Mouse (Mus musculus): ENCODE data around the gene En1. TPM values are rescaled to one million over a fixed set of nuclear protein-coding genes. Genes with fewer than 3 reads are reported as not detected.

The En1 gene
- polyA plus RNA-seq, 1 experiment from 2014 or later = 5.2 TPM

- H3K9me3 ChIP-seq (ENCODE audit: control insufficient read depth, low read length) = no peaks in the 10 kb centered on the region
- H3K36me3 ChIP-seq (ENCODE audit: control insufficient read depth, insufficient read depth, low read length) = no peaks in the 10 kb centered on the region
- no peak overlapping the region for H3K4me2 ChIP-seq (ENCODE audit: low read depth)
- no peaks in the 10 kb centered on the region for H3K4me1 ChIP-seq (ENCODE audit: control insufficient read depth, insufficient read depth, low read length)
- ATAC-seq (ENCODE audit: insufficient read depth, low FRiP score, low TSS enrichment) = peak; percentile 7; the same call in 1 of the 2 replicates
- no peak overlapping the region for H3K9ac ChIP-seq (ENCODE audit: low read length)
- H3K4me3 ChIP-seq (ENCODE audit: low read depth, low read length) = no peak overlapping the region
- H3K27me3 ChIP-seq (ENCODE audit: control insufficient read depth, insufficient read depth, low read length) = peaks cover 100% of the 10 kb centered on the region
- no peak for DNase-seq (ENCODE audit: low spot score)
- no peak overlapping the region for H3K27ac ChIP-seq (ENCODE audit: low read depth, low read length)
- WGBS = under 1% methylated on average over 32 of the region's 32 CpGs
These were observed 11.5 kb downstream of the En1 start for GRCm38 (mm10) chr1:120613461-120614306.

GRCm38 (mm10) chr1:120614307-120615100, 12.3 kb downstream of the En1 start:
- DNase-seq (ENCODE audit: low spot score) (peak; percentile 40), ATAC-seq (ENCODE audit: insufficient read depth, low FRiP score, low TSS enrichment) (peak; percentile 8; the same call in 1 of the 2 replicates)
- Histone ChIP-seq H3K36me3 (ENCODE audit: control insufficient read depth, insufficient read depth, low read length) (no peaks in the 10 kb centered on the region), H3K27me3 (ENCODE audit: control insufficient read depth, insufficient read depth, low read length) (peaks cover 93% of the 10 kb centered on the region), H3K27ac (ENCODE audit: low read depth, low read length) (no peak overlapping the region), H3K4me3 (ENCODE audit: low read depth, low read length) (no peak overlapping the region), H3K9me3 (ENCODE audit: control insufficient read depth, low read length) (no peaks in the 10 kb centered on the region), H3K4me2 (ENCODE audit: low read depth) (no peak overlapping the region), H3K4me1 (ENCODE audit: control insufficient read depth, insufficient read depth, low read length) (no peaks in the 10 kb centered on the region), H3K9ac (ENCODE audit: low read length) (no peak overlapping the region)
- WGBS = under 1% methylated on average over 30 of the region's 30 CpGs

GRCm38 (mm10) chr1:120615521-120615920, 13.3 kb downstream of the En1 start:
- DNase-seq (ENCODE audit: low spot score) (no peak), ATAC-seq (ENCODE audit: insufficient read depth, low FRiP score, low TSS enrichment) (no peak)
- H3K4me2 ChIP-seq (ENCODE audit: low read depth) = no peak overlapping the region
- WGBS = 2% methylated on average over 4 of the region's 4 CpGs
- no peaks in the 10 kb centered on the region for H3K4me1 ChIP-seq (ENCODE audit: control insufficient read depth, insufficient read depth, low read length)
- no peak overlapping the region for H3K9ac ChIP-seq (ENCODE audit: low read length)
- H3K9me3 ChIP-seq (ENCODE audit: control insufficient read depth, low read length) = no peaks in the 10 kb centered on the region
- no peak overlapping the region for H3K27ac ChIP-seq (ENCODE audit: low read depth, low read length)
- no peak overlapping the region for H3K4me3 ChIP-seq (ENCODE audit: low read depth, low read length)
- H3K27me3 ChIP-seq (ENCODE audit: control insufficient read depth, insufficient read depth, low read length) = peaks cover 82% of the 10 kb centered on the region
- H3K36me3 ChIP-seq (ENCODE audit: control insufficient read depth, insufficient read depth, low read length) = no peaks in the 10 kb centered on the region

GRCm38 (mm10) chr1:120615927-120616326, 13.7 kb downstream of the En1 start:
- Histone ChIP-seq H3K4me2 (ENCODE audit: low read depth) (no peak overlapping the region), H3K36me3 (ENCODE audit: control insufficient read depth, insufficient read depth, low read length) (no peaks in the 10 kb centered on the region), H3K4me1 (ENCODE audit: control insufficient read depth, insufficient read depth, low read length) (no peaks in the 10 kb centered on the region), H3K4me3 (ENCODE audit: low read depth, low read length) (no peak overlapping the region), H3K27ac (ENCODE audit: low read depth, low read length) (no peak overlapping the region), H3K27me3 (ENCODE audit: control insufficient read depth, insufficient read depth, low read length) (peaks cover 78% of the 10 kb centered on the region), H3K9ac (ENCODE audit: low read length) (no peak overlapping the region), H3K9me3 (ENCODE audit: control insufficient read depth, low read length) (no peaks in the 10 kb centered on the region)
- 2% methylated on average over 9 of the region's 9 CpGs for WGBS
- ATAC-seq (ENCODE audit: insufficient read depth, low FRiP score, low TSS enrichment) (no peak), DNase-seq (ENCODE audit: low spot score) (peak; percentile 34)

GRCm38 (mm10) chr1:120621383-120621782, 19.2 kb downstream of the En1 start:
- H3K4me2 ChIP-seq (ENCODE audit: low read depth) = no peak overlapping the region
- 18% methylated on average over 4 of the region's 5 CpGs for WGBS
- DNase-seq (ENCODE audit: low spot score) (no peak), ATAC-seq (ENCODE audit: insufficient read depth, low FRiP score, low TSS enrichment) (0 out of 2 replicates have a peak, but pooled peaks have one; percentile 45)
- no peaks in the 10 kb centered on the region for H3K4me1 ChIP-seq (ENCODE audit: control insufficient read depth, insufficient read depth, low read length)
- H3K9me3 ChIP-seq (ENCODE audit: control insufficient read depth, low read length) = no peaks in the 10 kb centered on the region
- H3K27me3 ChIP-seq (ENCODE audit: control insufficient read depth, insufficient read depth, low read length) = peaks cover 28% of the 10 kb centered on the region
- H3K9ac ChIP-seq (ENCODE audit: low read length) = no peak overlapping the region
- no peaks in the 10 kb centered on the region for H3K36me3 ChIP-seq (ENCODE audit: control insufficient read depth, insufficient read depth, low read length)
- H3K27ac ChIP-seq (ENCODE audit: low read depth, low read length) = no peak overlapping the region
- H3K4me3 ChIP-seq (ENCODE audit: low read depth, low read length) = no peak overlapping the region

- no peak for DNase-seq (ENCODE audit: low spot score)
- Histone ChIP-seq H3K27me3 (ENCODE audit: control insufficient read depth, insufficient read depth, low read length) (0 out of 2 replicates have a peak, but pooled peaks cover 4% of the 10 kb centered on the region), H3K27ac (ENCODE audit: low read depth, low read length) (no peak overlapping the region), H3K4me2 (ENCODE audit: low read depth) (no peak overlapping the region), H3K4me3 (ENCODE audit: low read depth, low read length) (no peak overlapping the region), H3K4me1 (ENCODE audit: control insufficient read depth, insufficient read depth, low read length) (no peaks in the 10 kb centered on the region), H3K9ac (ENCODE audit: low read length) (no peak overlapping the region), H3K9me3 (ENCODE audit: control insufficient read depth, low read length) (no peaks in the 10 kb centered on the region), H3K36me3 (ENCODE audit: control insufficient read depth, insufficient read depth, low read length) (no peaks in the 10 kb centered on the region)
- no peak; the same call in 1 of the 2 replicates for ATAC-seq (ENCODE audit: insufficient read depth, low FRiP score, low TSS enrichment)
- 50% methylated on average over 11 of the region's 11 CpGs for WGBS
These were observed 24.9 kb downstream of the En1 start for GRCm38 (mm10) chr1:120626930-120627621.

GRCm38 (mm10) chr1:120627622-120628001, 25.4 kb downstream of the En1 start:
- DNase-seq (ENCODE audit: low spot score) (no peak), ATAC-seq (ENCODE audit: insufficient read depth, low FRiP score, low TSS enrichment) (no peak)
- H3K4me3 ChIP-seq (ENCODE audit: low read depth, low read length) = no peak overlapping the region
- no peak overlapping the region for H3K9ac ChIP-seq (ENCODE audit: low read length)
- H3K36me3 ChIP-seq (ENCODE audit: control insufficient read depth, insufficient read depth, low read length) = no peaks in the 10 kb centered on the region
- H3K4me1 ChIP-seq (ENCODE audit: control insufficient read depth, insufficient read depth, low read length) = no peaks in the 10 kb centered on the region
- H3K9me3 ChIP-seq (ENCODE audit: control insufficient read depth, low read length) = no peaks in the 10 kb centered on the region
- 0 out of 2 replicates have a peak, but pooled peaks cover 4% of the 10 kb centered on the region for H3K27me3 ChIP-seq (ENCODE audit: control insufficient read depth, insufficient read depth, low read length)
- 67% methylated on average over 4 of the region's 4 CpGs for WGBS
- H3K4me2 ChIP-seq (ENCODE audit: low read depth) = no peak overlapping the region
- H3K27ac ChIP-seq (ENCODE audit: low read depth, low read length) = no peak overlapping the region

GRCm38 (mm10) chr1:120628821-120629220, 26.6 kb downstream of the En1 start:
- 0 out of 2 replicates have a peak, but pooled peaks cover 4% of the 10 kb centered on the region for H3K27me3 ChIP-seq (ENCODE audit: control insufficient read depth, insufficient read depth, low read length)
- H3K9me3 ChIP-seq (ENCODE audit: control insufficient read depth, low read length) = no peaks in the 10 kb centered on the region
- no peak overlapping the region for H3K4me2 ChIP-seq (ENCODE audit: low read depth)
- no peak overlapping the region for H3K27ac ChIP-seq (ENCODE audit: low read depth, low read length)
- no peak overlapping the region for H3K9ac ChIP-seq (ENCODE audit: low read length)
- H3K36me3 ChIP-seq (ENCODE audit: control insufficient read depth, insufficient read depth, low read length) = no peaks in the 10 kb centered on the region
- WGBS = 59% methylated on average over 9 of the region's 9 CpGs
- DNase-seq (ENCODE audit: low spot score) (no peak), ATAC-seq (ENCODE audit: insufficient read depth, low FRiP score, low TSS enrichment) (no peak)
- H3K4me1 ChIP-seq (ENCODE audit: control insufficient read depth, insufficient read depth, low read length) = no peaks in the 10 kb centered on the region
- no peak overlapping the region for H3K4me3 ChIP-seq (ENCODE audit: low read depth, low read length)

Data from neural tube, embryonic 11.5 days (tissue).